Mouse (Mus musculus) testis, adult 2 months (tissue): ENCODE results near the gene Ccdc87. TPM values are rescaled to one million over a fixed set of nuclear protein-coding genes. Genes with fewer than 3 reads are reported as not detected.
"Not testable (repeated sequence)": the region's sequence is repeated elsewhere in the genome, so short reads cannot be mapped to it uniquely, and the experiment has no call there.

Experiments used
- H3K27ac ChIP-seq: fragments of 200-500 bp; 2 replicates; pipeline ENCODE4 v1.5.1; 2012; ENCODE audit warnings: low read depth, low read length; ENCODE audit not compliant: control insufficient read depth, insufficient read depth
- H3K27me3 ChIP-seq: fragments of 200-500 bp; 2 replicates; pipeline ENCODE4 v1.6.1; 2012; ENCODE audit warnings: mild to moderate bottlenecking, low read length, moderate library complexity; ENCODE audit not compliant: control insufficient read depth, insufficient read depth
- H3K36me3 ChIP-seq: fragments of 200-500 bp; 2 replicates; pipeline ENCODE4 v1.6.1; 2012; ENCODE audit warnings: mild to moderate bottlenecking, low read length; ENCODE audit not compliant: control insufficient read depth, insufficient read depth
- H3K4me1 ChIP-seq: fragments of 200-500 bp; 2 replicates; pipeline ENCODE4 v1.6.1; 2012; ENCODE audit warnings: low read length; ENCODE audit not compliant: control insufficient read depth, insufficient read depth
- H3K4me3 ChIP-seq: fragments of 200-500 bp; 2 replicates; pipeline ENCODE4 v1.5.1; 2012; ENCODE audit warnings: low read depth, mild to moderate bottlenecking, low read length, moderate library complexity, mixed read lengths; ENCODE audit not compliant: control insufficient read depth
- CTCF ChIP-seq: fragments of 200-500 bp; IDR thresholded peaks from 2 replicates; pipeline ENCODE4 v1.5.1; 2012; ENCODE audit warnings: low read depth, mild to moderate bottlenecking, inconsistent platforms, low read length, moderate library complexity; ENCODE audit not compliant: control insufficient read depth, insufficient read depth, insufficient replicate concordance
- POLR2A ChIP-seq: fragments of 200-500 bp; IDR thresholded peaks from 2 replicates; pipeline ENCODE4 v1.6.1; 2012; ENCODE audit warnings: low read depth, mild to moderate bottlenecking, inconsistent platforms, low read length, moderate library complexity; ENCODE audit not compliant: control insufficient read depth
- polyA plus RNA-seq: library from polyadenylated mRNA; depleted of rRNA; stranded (reverse); fragments of >200 nt; gene quantifications from 2 replicates; pipeline ENCODE4 v1.2.3, GENCODE M21; 2012

Gene Ccdc87
- polyA plus RNA-seq, 1 experiment = 39.4 TPM

- Histone ChIP-seq H3K36me3 (peaks cover 2% of the 10 kb centered on the region; the same call in 1 of the 2 replicates), H3K4me3 (peak overlapping the region; percentile 95), H3K4me1 (no peaks in the 10 kb centered on the region; the same call in 1 of the 2 replicates), H3K27me3 (no peaks in the 10 kb centered on the region), H3K27ac (peak overlapping the region; percentile 100)
- TF ChIP-seq CTCF = no peak
- TF ChIP-seq POLR2A = no peak
These were observed 28.9 kb upstream of the Ccdc87 start for GRCm38 (mm10) chr19:4810309-4810708.

DNA sequence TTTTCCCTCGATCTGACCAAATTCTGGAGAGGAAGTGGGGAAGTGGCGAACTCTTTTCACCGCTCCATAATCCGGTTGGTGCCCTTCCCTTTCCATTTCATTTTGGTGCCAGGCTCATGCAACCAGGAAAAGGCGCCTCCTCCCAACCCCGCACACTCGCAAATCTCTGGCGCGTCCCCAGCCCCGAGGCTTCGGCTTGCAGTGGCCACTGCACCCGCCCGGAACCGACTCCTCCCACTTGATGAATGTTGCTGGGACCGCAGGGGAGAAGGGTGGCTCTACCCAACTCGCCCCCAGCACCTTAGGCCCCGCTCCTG is 28.5 kb upstream of the Ccdc87 start:
- TF ChIP-seq POLR2A (no peak), CTCF (no peak)
- Histone ChIP-seq H3K4me1 (no peaks in the 10 kb centered on the region; the same call in 1 of the 2 replicates), H3K27ac (peak overlapping the region; percentile 100), H3K27me3 (no peaks in the 10 kb centered on the region), H3K4me3 (peak overlapping the region; percentile 95), H3K36me3 (peaks cover 2% of the 10 kb centered on the region; the same call in 1 of the 2 replicates)

- H3K36me3 ChIP-seq = peaks cover 2% of the 10 kb centered on the region; the same call in 1 of the 2 replicates
- H3K4me1 ChIP-seq = no peaks in the 10 kb centered on the region; the same call in 1 of the 2 replicates
- H3K27ac ChIP-seq = peak within 1 kb of the TSS; percentile 100
- peak within 1 kb of the TSS; percentile 95 for H3K4me3 ChIP-seq
- TF ChIP-seq POLR2A = peak; percentile 90
- TF ChIP-seq CTCF = no peak
- no peaks in the 10 kb centered on the region for H3K27me3 ChIP-seq
These were observed 27.9 kb upstream of the Ccdc87 start, which contains the start of the genes Gm21992 and Rbm14 for GRCm38 (mm10) chr19:4811063-4811908. TSS of gene Gm21992 (minus strand) at chr19:4811612. TSS of gene Rbm14 (minus strand) at chr19:4811634.

GRCm38 (mm10) chr19:4811909-4812242 is 27.3 kb upstream of the Ccdc87 start:
- TF ChIP-seq CTCF = no peak
- Histone ChIP-seq H3K4me1 (no peaks in the 10 kb centered on the region; the same call in 1 of the 2 replicates), H3K27me3 (no peaks in the 10 kb centered on the region), H3K4me3 (peak overlapping the region; percentile 95), H3K27ac (peak overlapping the region; percentile 98), H3K36me3 (peaks cover 2% of the 10 kb centered on the region; the same call in 1 of the 2 replicates)

DNA sequence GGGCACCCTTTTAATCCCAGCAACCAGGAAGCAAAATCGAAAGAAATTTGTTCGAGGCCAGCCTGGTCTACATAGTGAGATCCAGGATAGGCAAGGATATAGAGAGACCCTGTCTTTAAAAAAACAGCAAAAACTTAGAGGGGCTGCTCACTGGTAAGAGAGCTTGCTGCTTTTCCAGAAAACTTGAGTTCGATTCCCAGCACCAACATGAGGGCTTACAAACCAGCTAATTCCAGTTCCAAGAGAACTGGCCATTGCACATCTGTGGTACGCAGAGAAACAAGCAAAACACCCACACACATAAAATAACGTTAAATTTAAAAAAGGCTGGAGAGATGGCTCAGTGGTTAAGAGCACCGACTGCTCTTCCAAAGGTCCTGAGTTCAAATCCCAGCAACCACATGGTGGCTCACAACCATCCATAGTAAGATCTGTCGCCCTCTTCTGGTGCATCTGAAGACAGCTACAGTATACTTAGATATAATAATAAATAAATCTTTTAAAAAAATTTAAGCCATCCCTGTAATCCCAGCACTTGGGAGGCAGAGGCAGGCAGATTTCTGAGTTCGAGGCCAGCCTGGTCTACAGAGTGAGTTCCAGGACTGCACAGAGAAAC is 26.7 kb upstream of the Ccdc87 start:
- Histone ChIP-seq H3K27ac (peak overlapping the region; percentile 98), H3K4me3 (peak overlapping the region; percentile 95)
- H3K36me3 ChIP-seq, H3K4me1 ChIP-seq, H3K27me3 ChIP-seq: not testable (repeated sequence)

GRCm38 (mm10) chr19:4813015-4813414 is 26.2 kb upstream of the Ccdc87 start:
- TF ChIP-seq POLR2A (no peak), CTCF (peak; percentile 55; the same call in 1 of the 2 replicates)
- peak overlapping the region; percentile 58 for H3K4me3 ChIP-seq
- no peak overlapping the region for H3K27ac ChIP-seq
- H3K36me3 ChIP-seq = peaks cover 2% of the 10 kb centered on the region; the same call in 1 of the 2 replicates
- H3K4me1 ChIP-seq = no peaks in the 10 kb centered on the region; the same call in 1 of the 2 replicates
- H3K27me3 ChIP-seq = no peaks in the 10 kb centered on the region

DNA sequence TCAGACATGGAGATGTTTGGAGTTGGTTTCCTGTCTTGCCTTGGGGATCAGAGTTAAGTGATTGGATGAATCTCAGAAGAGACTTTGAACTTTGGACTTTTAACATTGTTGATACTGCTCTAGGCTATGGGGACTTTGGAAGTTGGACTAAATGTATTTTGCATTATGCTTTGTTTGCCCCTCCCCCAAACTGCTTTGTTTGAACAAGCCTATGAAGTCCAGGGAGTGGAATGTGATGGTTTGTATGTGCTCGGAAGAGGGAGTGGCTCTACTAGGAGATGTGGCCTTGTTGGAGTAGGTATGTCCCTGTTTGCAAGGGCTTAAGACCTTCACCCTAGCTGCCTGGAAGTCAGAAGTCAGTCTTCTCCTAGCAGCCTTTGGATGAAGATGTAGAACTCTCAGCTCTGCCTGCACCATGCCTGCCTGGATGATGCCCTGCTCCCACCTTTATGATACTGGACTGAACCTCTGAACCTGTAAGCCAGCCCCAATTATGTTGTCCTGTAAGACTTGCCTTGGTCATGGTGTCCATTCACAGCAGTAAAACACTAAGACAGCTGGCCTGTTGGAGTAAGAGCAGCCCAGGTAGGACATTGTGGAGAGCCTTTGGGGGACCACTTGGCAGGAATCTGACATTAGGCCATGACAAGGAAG is 21.9 kb upstream of the Ccdc87 start:
- no peaks in the 10 kb centered on the region for H3K27me3 ChIP-seq
- H3K27ac ChIP-seq = no peak overlapping the region
- no peak for TF ChIP-seq POLR2A
- no peak for TF ChIP-seq CTCF

More for the DNA sequence above, 21.9 kb upstream of the Ccdc87 start:
- Histone ChIP-seq H3K4me1 (no peaks in the 10 kb centered on the region; the same call in 1 of the 2 replicates), H3K4me3 (peak overlapping the region; percentile 2; the same call in 1 of the 2 replicates), H3K36me3 (no peaks in the 10 kb centered on the region)
